Mouse (Mus musculus): ENCODE data around the gene Fggy.

DNA sequence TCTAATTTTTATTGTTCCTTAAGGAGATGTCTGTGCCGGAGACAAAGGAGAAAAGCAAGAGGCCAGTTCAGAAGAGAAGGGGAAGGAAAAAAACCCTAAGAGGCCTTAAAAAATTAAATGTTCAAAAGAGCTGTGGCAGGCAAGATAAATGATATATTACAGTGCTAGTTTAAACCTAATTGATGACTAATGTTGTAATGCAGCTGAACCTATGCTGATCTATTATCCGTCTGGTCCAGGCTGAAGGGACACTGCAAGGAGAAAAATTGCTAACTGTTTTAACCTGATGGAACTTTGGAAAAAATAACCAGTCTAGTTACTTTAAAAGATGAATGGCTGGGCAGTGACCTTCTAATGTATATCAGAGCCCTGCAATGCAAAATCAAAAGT is 36.7 kb upstream of the Fggy start:
- no peak for TF ChIP-seq GATA1 (IDR thresholded peaks at IDR 0.05; ENCODE audit: low read length)
- TF ChIP-seq TAL1 (IDR thresholded peaks at IDR 0.05; ENCODE audit: low read length): no peak

Measured in erythroblast, embryonic 14.5 days (primary cell).